In genomic region chr11:78301357-78302084, GRCm38 (mm10) we compare ENCODE assay signal across 8 mouse cellular contexts. TPM values are rescaled to one million over a fixed set of nuclear protein-coding genes. Genes with fewer than 3 reads are reported as not detected.
DNase-seq lines count a peak whose midpoint lies in the region; ATAC-seq and TF ChIP-seq lines count a peak whose summit lies in the region.

TSS of gene Spag5 (plus strand) at chr11:78301529.

- peak; percentile 100 for ATAC-seq in forebrain, postnatal 0 days
- ATAC-seq in lung, embryonic 15.5 days (ENCODE audit: borderline replicate concordance, extremely low read depth, low FRiP score, low TSS enrichment) = peak; percentile 100

- TF ChIP-seq POLR2A in MEL (IDR thresholded peaks at IDR 0.05; ENCODE audit: control insufficient read depth in 1 of 2, insufficient read depth in 1 of 2, low read depth in 1 of 2, low read length in 2 of 2, poor library complexity in 1 of 2) = peak; percentile 97 to 99
- TF ChIP-seq POLR2A in cerebellum, adult 2 months (IDR thresholded peaks at IDR 0.05; ENCODE audit: borderline replicate concordance, insufficient read depth, low read length) = 0 out of 2 replicates have a peak, but pooled peaks have one; percentile 16

- H3K4me1 ChIP-seq in MEL (ENCODE audit: control insufficient read depth in 1 of 2, insufficient read depth in 2 of 2, low read length in 2 of 2) = peaks cover 15% of the 10 kb centered on the region in 2 experiments; a peak in 3 of 4 replicates
- no peaks in the 10 kb centered on the region for H3K4me1 ChIP-seq in cerebellum, adult 2 months (ENCODE audit: control insufficient read depth, insufficient read depth, low read length)
- no peaks in the 10 kb centered on the region; the same call in 1 of the 2 replicates for H3K4me1 ChIP-seq in forebrain, postnatal 0 days (ENCODE audit: insufficient read depth)
- H3K4me1 ChIP-seq in lung, embryonic 15.5 days = peaks cover 9% of the 10 kb centered on the region

- DNase-seq in MEL (ENCODE audit: low read depth, low spot score) = peak; percentile 98
- DNase-seq in cerebellum, adult 2 months = peak; percentile 84 to 86
- DNase-seq in forebrain, postnatal 0 days = peak; percentile 91
- DNase-seq in heart, postnatal 4 days = peak; percentile 92
- DNase-seq in layer of hippocampus, adult 8-10 months (ENCODE audit: low spot score in 2 of 2) = peak; percentile 89 to 92
- DNase-seq in ovary, adult 18-20 months (ENCODE audit: low spot score) = peak; percentile 82
- peak; percentile 93 for DNase-seq in thymus, postnatal 0 days (ENCODE audit: low spot score)

- no peak for TF ChIP-seq EP300 in MEL (IDR thresholded peaks at IDR 0.05; ENCODE audit: low read depth in 1 of 2, low read length in 2 of 2)

- H3K27ac ChIP-seq in MEL (ENCODE audit: control insufficient read depth, low read depth, low read length) = peak within 1 kb of the TSS; percentile 91
- H3K27ac ChIP-seq in cerebellum, adult 2 months (ENCODE audit: insufficient read depth, low read length) = no peak within 1 kb of the TSS
- H3K27ac ChIP-seq in forebrain, postnatal 0 days (ENCODE audit: low read depth, low read length) = no peak within 1 kb of the TSS
- H3K27ac ChIP-seq in lung, embryonic 15.5 days = peak within 1 kb of the TSS; percentile 69

- H3K9me3 ChIP-seq in MEL (replicated peaks; ENCODE audit: insufficient read depth, low read length) = no peaks in the 10 kb centered on the region
- no peaks in the 10 kb centered on the region for H3K9me3 ChIP-seq in forebrain, postnatal 0 days (ENCODE audit: low read length)
- H3K9me3 ChIP-seq in lung, embryonic 15.5 days = no peaks in the 10 kb centered on the region

- H3K9ac ChIP-seq in MEL (ENCODE audit: control insufficient read depth, low read depth, low read length, poor library complexity, severe bottlenecking) = peak within 1 kb of the TSS; percentile 87
- peak within 1 kb of the TSS; percentile 47 for H3K9ac ChIP-seq in forebrain, postnatal 0 days
- H3K9ac ChIP-seq in lung, embryonic 15.5 days = peak within 1 kb of the TSS; percentile 67

- H3K36me3 ChIP-seq in MEL (ENCODE audit: control insufficient read depth in 1 of 2, insufficient read depth in 2 of 2, low read length in 2 of 2) = peaks cover 30 to 45% of the 10 kb centered on the region in 2 experiments
- no peaks in the 10 kb centered on the region for H3K36me3 ChIP-seq in forebrain, postnatal 0 days (ENCODE audit: insufficient read depth)
- peaks cover 30% of the 10 kb centered on the region for H3K36me3 ChIP-seq in lung, embryonic 15.5 days

- H3K79me2 ChIP-seq in MEL (ENCODE audit: control insufficient read depth, insufficient read depth, low read length, poor library complexity) = peaks cover 32% of the 10 kb centered on the region

- no peak for TF ChIP-seq CTCF in MEL (IDR thresholded peaks at IDR 0.05 in 2 of 3, conservative IDR thresholded peaks at IDR 0.05 in 1 of 3; ENCODE audit: control insufficient read depth in 1 of 3, insufficient read depth in 1 of 3, low read depth in 2 of 3, low read length in 3 of 3, poor library complexity in 1 of 3, severe bottlenecking in 1 of 3)
- TF ChIP-seq CTCF in cerebellum, adult 2 months (IDR thresholded peaks at IDR 0.05; ENCODE audit: borderline replicate concordance, insufficient read depth, low read depth, low read length) = no peak
- no peak for TF ChIP-seq CTCF in forebrain, postnatal 0 days (IDR thresholded peaks at IDR 0.05; ENCODE audit: low read depth)

- H3K27me3 ChIP-seq in MEL (ENCODE audit: control insufficient read depth in 1 of 2, insufficient read depth in 2 of 2, low read length in 2 of 2) = no peaks in the 10 kb centered on the region
- H3K27me3 ChIP-seq in cerebellum, adult 2 months (ENCODE audit: control insufficient read depth, insufficient read depth, low read length) = no peaks in the 10 kb centered on the region
- no peaks in the 10 kb centered on the region for H3K27me3 ChIP-seq in forebrain, postnatal 0 days (ENCODE audit: insufficient read depth, low read length)
- no peaks in the 10 kb centered on the region for H3K27me3 ChIP-seq in lung, embryonic 15.5 days

- TF ChIP-seq RAD21 in MEL (IDR thresholded peaks at IDR 0.05; ENCODE audit: low read depth, low read length) = no peak

- H3K4me2 ChIP-seq in forebrain, postnatal 0 days (ENCODE audit: low read depth) = peak within 1 kb of the TSS; percentile 100
- H3K4me2 ChIP-seq in lung, embryonic 15.5 days = peak within 1 kb of the TSS; percentile 66

- WGBS in cerebellum, adult 2 months = under 1% methylated on average over 49 of the region's 49 CpGs
- WGBS in forebrain, postnatal 0 days = 1% methylated on average over 49 of the region's 49 CpGs
- WGBS in lung, embryonic 15.5 days = 0% methylated on average over 48 of the region's 49 CpGs

- H3K4me3 ChIP-seq in MEL (ENCODE audit: control insufficient read depth in 1 of 2, insufficient read depth in 1 of 2, low read depth in 2 of 2, low read length in 2 of 2) = peak within 1 kb of the TSS; percentile 79 to 87
- H3K4me3 ChIP-seq in cerebellum, adult 2 months (replicated peaks; ENCODE audit: insufficient read depth, low read depth, low read length) = peak within 1 kb of the TSS; percentile 81
- peak within 1 kb of the TSS; percentile 62 for H3K4me3 ChIP-seq in forebrain, postnatal 0 days (ENCODE audit: low read depth, low read length)
- peak within 1 kb of the TSS; percentile 70 for H3K4me3 ChIP-seq in lung, embryonic 15.5 days

TF ChIP-seq in MEL, 35 proteins besides CTCF, POLR2A, EP300 and RAD21 (continues in another document):
- TF ChIP-seq ELF1 (IDR thresholded peaks at IDR 0.05; ENCODE audit: low read depth, low read length) = peak; percentile 48; the same call in 1 of the 2 replicates
- TF ChIP-seq E2F4 (IDR thresholded peaks at IDR 0.05; ENCODE audit: borderline replicate concordance, low read depth, low read length) = peak; percentile 87; the same call in 1 of the 2 replicates
- TF ChIP-seq MYB (IDR thresholded peaks at IDR 0.05; ENCODE audit: low read depth, low read length) = no peak
- TF ChIP-seq KAT2A (conservative IDR thresholded peaks at IDR 0.05; ENCODE audit: low read depth, low read length) = no peak; the same call in 1 of the 2 replicates
- no peak for TF ChIP-seq BHLHE40 (IDR thresholded peaks at IDR 0.05; ENCODE audit: borderline replicate concordance, low read depth, low read length)
- TF ChIP-seq RCOR1 (IDR thresholded peaks at IDR 0.05; ENCODE audit: low read depth, low read length) = peak; percentile 1; the same call in 1 of the 2 replicates
- TF ChIP-seq MYC (IDR thresholded peaks at IDR 0.05; ENCODE audit: low read depth, low read length) = peak; percentile 45; the same call in 1 of the 2 replicates
- no peak for TF ChIP-seq ZC3H11A (IDR thresholded peaks at IDR 0.05; ENCODE audit: low read depth, low read length)
- TF ChIP-seq TCF12 (IDR thresholded peaks at IDR 0.05; ENCODE audit: low read depth, low read length) = peak; percentile 82
- TF ChIP-seq MAZ (IDR thresholded peaks at IDR 0.05; ENCODE audit: low read depth, low read length) = no peak
- TF ChIP-seq MXI1 (IDR thresholded peaks at IDR 0.05; ENCODE audit: low read depth, low read length) = peak; percentile 93
- TF ChIP-seq POLR2AphosphoS2 (IDR thresholded peaks at IDR 0.05; ENCODE audit: low read length) = peak; percentile 99
- no peak for TF ChIP-seq MAX (IDR thresholded peaks at IDR 0.05; ENCODE audit: low read length)
- no peak for TF ChIP-seq TAL1 (IDR thresholded peaks at IDR 0.05; ENCODE audit: low read length)
- TF ChIP-seq ZNF384 (IDR thresholded peaks at IDR 0.05; ENCODE audit: low read depth, low read length) = no peak
- peak; percentile 67 for TF ChIP-seq NRF1 (IDR thresholded peaks at IDR 0.05; ENCODE audit: insufficient read depth, low read depth, low read length, poor library complexity, severe bottlenecking)
- no peak for TF ChIP-seq SMC3 (IDR thresholded peaks at IDR 0.05; ENCODE audit: low read depth, low read length)
- TF ChIP-seq ZKSCAN1 (IDR thresholded peaks at IDR 0.05; ENCODE audit: low read depth, low read length) = no peak
- no peak for TF ChIP-seq JUND (IDR thresholded peaks at IDR 0.05; ENCODE audit: low read depth, low read length)
- peak; percentile 98 for TF ChIP-seq NELFE (IDR thresholded peaks at IDR 0.05; ENCODE audit: low read depth, low read length)
- no peak for TF ChIP-seq MAFK (IDR thresholded peaks at IDR 0.05; ENCODE audit: borderline replicate concordance, low read depth, low read length)
- TF ChIP-seq USF2 (IDR thresholded peaks at IDR 0.05; ENCODE audit: borderline replicate concordance in 1 of 2, insufficient read depth in 1 of 2, low read depth in 1 of 2, low read length in 2 of 2) = no peak
- peak; percentile 58 for TF ChIP-seq HCFC1 (IDR thresholded peaks at IDR 0.05; ENCODE audit: low read depth, low read length)
- TF ChIP-seq TBP (IDR thresholded peaks at IDR 0.05; ENCODE audit: low read depth, low read length) = peak; percentile 97
- TF ChIP-seq USF1 (IDR thresholded peaks at IDR 0.05; ENCODE audit: low read depth, low read length) = peak; percentile 68
- TF ChIP-seq ZMIZ1 (IDR thresholded peaks at IDR 0.05; ENCODE audit: low read depth, low read length) = peak; percentile 97
- TF ChIP-seq UBTF (IDR thresholded peaks at IDR 0.05; ENCODE audit: borderline replicate concordance, insufficient read depth, low read depth, low read length) = peak; percentile 35; the same call in 1 of the 2 replicates
- TF ChIP-seq ETS1 (IDR thresholded peaks at IDR 0.05; ENCODE audit: low read depth, low read length) = no peak
- peak; percentile 76; the same call in 1 of the 2 replicates for TF ChIP-seq POLR2AphosphoS5 (IDR thresholded peaks at IDR 0.05; ENCODE audit: borderline replicate concordance, low read depth, low read length)
- TF ChIP-seq SIN3A (IDR thresholded peaks at IDR 0.05; ENCODE audit: low read length) = peak; percentile 93
- TF ChIP-seq CHD2 (IDR thresholded peaks at IDR 0.05; ENCODE audit: low read length) = no peak

RNA-seq across cellular contexts. Expression of gene Spag5, which starts in this region (rescaled TPM):
- total RNA-seq in MEL (2012; rRNA removed) = 40.1 and 50.9 TPM in 2 replicates
- 100 to 1,000 TPM in 1 of 2 experiments, 10 to 100 TPM in 1; 77.5 to 274 TPM for polyA plus RNA-seq in MEL (2012; ENCODE audit: insufficient read depth in 1 of 2, insufficient read length in 2 of 2, low read depth in 1 of 2, low replicate concordance in 2 of 2, missing spikeins in 1 of 2)
- polyA plus RNA-seq in cerebellum, adult 2 months (2012; rRNA removed) = 17.6 and 19.0 TPM in 2 replicates
- 5.7 and 6.5 TPM in 2 replicates for total RNA-seq in forebrain, postnatal 0 days (2014; rRNA removed)
- 3.5 and 4.8 TPM in 2 replicates for polyA plus RNA-seq in forebrain, postnatal 0 days (2015; fragmentation: Nextera tagmentation; extraction: Ambion mirVana)
- total RNA-seq in heart, postnatal 4 days (2021) = 10 to 100 TPM; 32.6 to 33.2 TPM
- total RNA-seq in layer of hippocampus, adult 8-10 months (2022) = 1 to 10 TPM; 5.8 to 9.4 (median 7.1) TPM
- 44.8 and 49.9 TPM in 2 replicates for polyA plus RNA-seq in lung, embryonic 15.5 days (2015; fragmentation: Nextera tagmentation; extraction: Ambion mirVana)
- 28.0 and 31.5 TPM in 2 replicates for polyA plus RNA-seq in thymus, postnatal 0 days (2015; fragmentation: Nextera tagmentation; extraction: Ambion mirVana)

Comparison
In these comparisons a context has a peak if more than half of its experiments do, and no peak if none do; other contexts are left out.
1. H3K27ac ChIP-seq: peak in MEL (single experiment) and lung, embryonic 15.5 days (single experiment); none in cerebellum, adult 2 months (single experiment) and forebrain, postnatal 0 days (single experiment).
2. Peak in every context shown above with its lines, with median percentiles within 50 percentile points of each other: DNase-seq, H3K4me3 ChIP-seq and H3K9ac ChIP-seq.